Mouse (Mus musculus): ENCODE data around the gene Amigo2.

Gene Amigo2

DNA sequence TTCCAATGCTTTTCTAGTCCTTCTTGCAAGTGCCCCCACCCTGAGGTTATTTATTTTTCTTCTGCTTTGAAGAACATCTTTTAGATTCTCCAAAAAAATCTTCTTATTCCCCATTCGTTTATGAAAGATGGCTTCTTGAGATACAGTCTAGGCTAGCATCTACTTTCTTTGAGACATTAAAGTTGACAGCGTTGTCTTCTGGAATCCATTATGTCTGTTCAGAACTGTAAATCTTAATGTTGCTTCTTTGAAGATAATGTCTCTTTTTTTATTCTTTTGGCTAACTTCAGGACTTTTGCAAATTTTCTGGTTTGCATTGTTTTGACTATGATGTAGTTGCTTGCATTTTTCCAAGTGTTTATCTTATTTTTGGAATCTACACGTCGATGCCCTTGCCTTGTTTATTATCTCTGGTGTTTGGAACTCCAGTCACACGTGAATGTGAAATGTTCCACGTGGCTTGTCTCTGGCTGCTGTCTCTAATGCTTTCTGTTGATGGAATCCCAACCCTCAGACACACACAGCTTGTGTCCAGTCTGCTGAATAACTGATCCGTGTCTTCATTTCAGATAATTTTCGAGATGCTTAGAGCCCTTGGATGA is 20.1 kb upstream of the Amigo2 start:
- no peak for DNase-seq (ENCODE audit: low spot score)

DNA sequence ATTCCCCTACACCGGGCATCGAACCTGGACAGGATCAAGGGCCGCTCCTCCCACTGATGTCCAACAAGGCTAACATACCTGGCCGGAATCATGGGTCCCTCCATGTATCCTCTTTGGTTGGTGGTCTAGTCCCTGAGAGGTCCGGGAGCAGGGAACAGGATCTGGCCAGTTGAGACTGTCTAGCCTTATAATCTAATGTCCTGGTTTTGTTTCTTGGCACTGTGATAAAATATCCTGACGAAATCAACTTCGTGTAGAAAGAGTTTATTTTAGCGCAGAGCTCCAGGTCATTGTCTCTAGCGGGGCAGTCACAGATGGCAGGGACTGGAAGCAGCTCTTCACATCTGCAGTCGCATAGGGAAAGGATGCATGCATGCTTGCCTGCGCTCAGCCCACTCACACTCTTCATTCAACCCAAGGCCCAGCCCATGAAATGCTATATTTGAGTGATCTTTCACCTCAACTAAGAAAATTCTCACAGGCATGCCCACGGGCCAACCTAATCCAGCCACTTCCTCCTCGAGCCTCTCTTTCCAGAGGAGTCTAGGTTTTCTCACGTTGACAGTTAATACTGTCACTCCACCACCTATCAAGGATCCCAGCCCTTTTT is 19.3 kb upstream of the Amigo2 start:
- no peak for DNase-seq (ENCODE audit: low spot score)

GRCm38 (mm10) chr15:97262251-97262650 is 15.2 kb upstream of the Amigo2 start:
- no peak for DNase-seq (ENCODE audit: low spot score)

DNA sequence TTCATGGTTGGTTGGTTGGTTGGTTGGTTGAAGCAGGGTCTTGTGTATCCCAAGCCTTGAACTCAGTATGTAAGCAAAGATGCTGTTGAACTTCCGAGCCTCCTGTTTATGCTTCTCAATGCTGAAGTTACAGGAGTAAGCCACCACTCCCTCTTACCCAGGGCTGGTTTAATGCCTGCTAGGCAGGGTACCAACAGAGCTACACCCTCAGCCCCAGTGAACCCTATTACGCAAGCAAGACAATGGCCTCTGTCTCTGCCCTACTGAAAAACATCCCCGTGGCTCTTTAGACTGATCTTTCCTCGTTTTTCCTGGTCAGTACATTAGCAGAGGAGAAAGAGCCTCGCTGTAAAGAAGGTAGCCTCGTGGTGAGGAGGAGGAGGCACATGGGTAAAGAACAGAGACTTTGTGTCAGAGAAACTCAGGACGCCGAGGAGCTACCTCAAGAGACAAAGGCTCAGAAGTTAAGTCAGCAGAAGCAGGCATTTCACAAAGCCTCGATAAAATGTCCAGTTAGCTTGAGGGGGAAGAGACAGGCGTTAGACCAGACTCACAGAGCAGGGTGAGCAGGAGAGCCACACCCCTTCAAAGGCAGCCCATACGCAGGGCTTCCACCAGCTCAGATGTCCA is 13.0 kb upstream of the Amigo2 start:
- no peak for DNase-seq (ENCODE audit: low spot score)

- no peak for DNase-seq (ENCODE audit: low spot score)
These were observed 12.2 kb upstream of the Amigo2 start for GRCm38 (mm10) chr15:97259300-97259699.

DNA sequence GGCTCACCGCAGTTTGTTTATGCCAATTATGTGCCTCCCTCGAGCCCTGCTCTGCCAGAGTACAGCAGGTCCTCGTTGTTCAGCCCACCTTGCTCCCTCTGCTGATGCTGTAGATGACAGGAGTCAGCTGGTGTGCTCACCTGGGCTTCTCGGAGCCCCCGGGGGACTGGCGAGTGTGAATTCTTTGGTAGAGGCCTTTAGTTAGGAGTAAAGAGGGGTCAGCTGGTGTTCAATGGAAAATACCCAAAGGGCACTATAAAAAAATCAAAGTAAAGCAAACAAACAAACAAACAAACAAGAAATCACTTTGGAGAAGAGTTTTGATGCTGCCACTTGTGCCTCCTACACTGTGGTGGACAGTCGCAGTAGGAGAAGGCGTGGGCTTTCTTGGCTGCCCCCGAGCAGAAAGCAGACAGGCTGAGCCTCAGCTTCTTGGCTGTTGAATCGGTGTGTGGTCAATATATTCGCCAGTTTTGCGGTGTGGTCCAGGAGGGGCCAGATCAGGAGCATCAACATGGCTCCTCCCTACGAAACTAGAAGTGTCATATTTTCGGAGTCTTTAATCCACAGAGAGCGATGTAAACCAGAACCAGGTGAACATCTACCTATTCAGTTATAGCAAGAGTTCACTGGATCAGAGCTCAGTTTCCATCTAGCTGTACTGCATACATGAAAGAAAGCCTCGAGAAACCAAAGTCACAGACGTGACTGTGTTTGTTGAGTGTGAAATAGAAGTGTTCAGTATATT is 11.6 kb upstream of the Amigo2 start:
- no peak for DNase-seq (ENCODE audit: low spot score)

DNA sequence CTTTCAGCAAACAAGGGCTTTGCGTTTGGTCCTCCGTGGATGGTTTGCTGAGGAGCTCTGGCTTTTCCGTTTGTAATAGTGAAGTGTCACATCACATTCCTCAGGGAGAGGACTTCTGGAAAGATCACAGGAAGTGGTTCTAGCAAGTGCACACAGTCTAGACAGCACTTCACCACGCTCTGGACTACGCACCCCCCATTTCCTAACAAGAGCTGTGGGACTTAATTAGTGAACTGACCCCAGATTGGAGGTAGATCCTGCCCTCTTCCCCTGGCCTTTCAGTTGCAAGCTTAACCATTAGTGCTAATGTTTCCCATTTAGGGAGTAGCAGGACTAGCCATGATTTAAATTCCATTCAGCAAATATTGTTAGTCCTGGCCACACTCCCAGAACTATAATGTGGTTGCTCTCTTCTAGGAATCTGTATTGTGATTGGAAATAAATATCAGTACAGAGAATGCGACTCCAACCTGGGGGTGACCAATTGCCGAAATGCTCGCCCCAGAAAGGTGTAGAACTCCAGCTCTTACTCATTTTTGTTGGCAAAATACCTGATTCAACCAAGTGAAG is 10.2 kb upstream of the Amigo2 start:
- no peak for DNase-seq (ENCODE audit: low spot score)

DNA sequence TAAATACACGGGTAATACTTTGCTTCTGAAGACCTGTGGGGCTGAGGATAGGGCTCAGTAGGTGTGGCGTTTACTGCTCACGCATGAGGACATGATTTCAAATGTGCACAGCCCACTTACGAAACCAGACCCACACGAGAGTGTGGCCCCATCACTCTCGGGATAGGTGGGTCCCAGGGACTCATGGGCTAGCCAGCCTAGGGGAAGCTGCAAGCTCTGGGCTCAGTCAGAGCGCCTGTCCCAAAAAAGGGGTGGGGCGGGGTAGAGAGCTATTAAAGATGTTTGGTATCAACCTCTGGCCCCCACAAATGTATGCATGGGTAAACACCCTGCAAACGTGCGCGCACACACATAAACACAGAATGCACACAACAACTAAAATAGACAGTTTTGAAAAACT is 9.3 kb upstream of the Amigo2 start:
- DNase-seq (ENCODE audit: low spot score) = no peak

GRCm38 (mm10) chr15:97255800-97256199 is 8.7 kb upstream of the Amigo2 start:
- DNase-seq (ENCODE audit: low spot score) = no peak

GRCm38 (mm10) chr15:97254375-97254774 is 7.3 kb upstream of the Amigo2 start:
- DNase-seq (ENCODE audit: low spot score) = no peak

GRCm38 (mm10) chr15:97252493-97253034 is 5.5 kb upstream of the Amigo2 start:
- no peak for DNase-seq (ENCODE audit: low spot score)

- DNase-seq (ENCODE audit: low spot score) = no peak
These were observed 2.2 kb upstream of the Amigo2 start for GRCm38 (mm10) chr15:97249322-97249721.

DNA sequence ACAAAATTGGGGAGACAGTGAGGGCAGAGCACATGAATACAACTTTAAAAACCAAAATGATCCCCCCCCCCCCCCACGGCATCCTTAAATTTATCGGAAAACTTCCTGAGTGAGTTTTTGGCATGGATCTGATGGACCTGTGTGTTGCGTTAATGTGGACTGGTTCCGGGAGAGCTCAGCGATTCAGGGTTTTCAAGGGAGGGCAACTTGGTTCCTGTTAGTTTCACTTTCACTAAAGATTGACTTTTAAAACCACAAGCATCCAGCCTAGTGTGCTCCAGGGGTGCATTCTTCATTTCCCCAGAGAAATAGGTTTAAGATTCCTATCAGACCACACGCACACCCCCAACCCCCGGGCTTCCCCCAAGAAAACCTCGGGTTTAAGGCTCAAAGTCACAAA is 1.2 kb upstream of the Amigo2 start:
- no peak for DNase-seq (ENCODE audit: low spot score)

DNA sequence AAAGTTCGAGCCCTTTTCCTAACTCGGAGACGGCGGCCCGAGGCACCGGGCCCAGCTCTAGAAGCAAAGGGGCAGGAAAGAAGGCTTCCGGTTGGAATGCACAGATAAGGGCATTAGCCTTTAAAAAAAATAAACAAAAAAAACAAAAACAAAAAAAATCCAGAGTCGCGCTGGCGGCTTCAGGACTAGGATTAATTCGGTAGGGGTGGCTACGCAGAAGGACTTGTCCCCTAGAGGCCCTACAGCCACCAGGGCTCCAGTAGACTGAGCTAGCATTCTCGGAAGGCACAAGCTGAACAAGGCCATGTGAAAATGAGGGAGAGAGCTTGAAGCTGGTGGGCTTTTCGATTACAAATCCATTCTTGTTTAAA is 689 bp upstream of the Amigo2 start:
- no peak for DNase-seq (ENCODE audit: low spot score)

GRCm38 (mm10) chr15:97246256-97246655 is 831 bp downstream of the Amigo2 start:
- DNase-seq (ENCODE audit: low spot score) = no peak

DNA sequence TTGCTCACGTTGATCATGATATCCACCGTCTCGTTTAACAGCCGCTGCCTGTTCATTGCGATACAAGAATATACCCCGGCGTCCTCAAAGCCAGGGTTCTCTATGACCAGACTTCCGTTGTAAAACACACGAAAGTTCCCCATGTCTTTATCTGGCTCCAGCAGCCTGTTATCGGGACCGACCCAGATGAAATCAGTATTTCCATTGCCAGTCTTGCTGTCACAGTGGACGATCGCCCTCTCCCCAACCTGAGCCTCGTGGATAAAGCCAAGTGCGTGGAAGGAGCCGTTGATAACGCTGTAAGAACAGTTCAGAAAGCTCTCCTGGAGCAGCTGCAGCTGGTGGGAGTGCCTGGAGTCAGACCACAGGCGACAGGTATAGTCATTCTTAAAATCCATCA is 1.7 kb downstream of the Amigo2 start:
- no peak for DNase-seq (ENCODE audit: low spot score)

DNA sequence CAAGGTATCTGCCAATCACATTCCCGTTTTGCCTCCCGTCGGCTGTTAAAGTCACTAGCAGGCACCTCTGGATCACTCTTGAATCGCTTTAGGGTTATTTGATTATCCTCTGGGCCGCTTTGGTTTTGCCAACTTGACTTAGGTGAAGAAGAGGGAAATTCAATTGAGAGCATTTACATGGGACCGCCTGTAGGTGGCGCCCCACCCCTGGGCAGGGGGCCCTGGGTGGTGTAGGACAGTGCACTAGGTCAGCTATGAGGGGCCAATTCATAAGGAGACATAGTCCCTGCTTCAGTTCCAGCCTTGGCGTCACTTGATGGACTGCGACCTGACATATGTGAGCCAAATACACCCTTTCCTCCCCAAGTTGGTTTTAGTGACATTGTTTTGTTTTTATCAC is 10.1 kb downstream of the Amigo2 start:
- no peak for DNase-seq (ENCODE audit: low spot score)

- DNase-seq (ENCODE audit: low spot score) = peak; percentile 51
These were observed 11.9 kb downstream of the Amigo2 start for GRCm38 (mm10) chr15:97235183-97235582.

DNA sequence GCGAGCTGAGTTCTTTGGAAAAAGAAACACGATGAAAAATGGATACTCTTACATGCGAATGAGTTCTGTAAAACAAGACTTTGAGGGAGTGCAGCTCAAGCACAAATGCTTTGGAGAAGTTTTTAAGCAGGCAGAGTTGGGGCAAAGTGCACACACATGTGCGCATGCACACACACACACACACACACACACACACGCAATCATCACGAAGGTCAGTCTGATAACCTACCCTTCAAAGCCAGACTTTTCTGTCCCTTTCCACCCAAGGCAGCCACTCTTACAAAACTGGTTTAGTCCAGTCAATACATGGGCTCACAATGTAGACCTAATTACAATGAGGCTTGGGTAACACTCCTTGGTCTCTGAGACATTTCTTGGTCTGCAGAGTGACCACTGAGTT is 13.0 kb downstream of the Amigo2 start:
- DNase-seq (ENCODE audit: low spot score) = no peak

DNA sequence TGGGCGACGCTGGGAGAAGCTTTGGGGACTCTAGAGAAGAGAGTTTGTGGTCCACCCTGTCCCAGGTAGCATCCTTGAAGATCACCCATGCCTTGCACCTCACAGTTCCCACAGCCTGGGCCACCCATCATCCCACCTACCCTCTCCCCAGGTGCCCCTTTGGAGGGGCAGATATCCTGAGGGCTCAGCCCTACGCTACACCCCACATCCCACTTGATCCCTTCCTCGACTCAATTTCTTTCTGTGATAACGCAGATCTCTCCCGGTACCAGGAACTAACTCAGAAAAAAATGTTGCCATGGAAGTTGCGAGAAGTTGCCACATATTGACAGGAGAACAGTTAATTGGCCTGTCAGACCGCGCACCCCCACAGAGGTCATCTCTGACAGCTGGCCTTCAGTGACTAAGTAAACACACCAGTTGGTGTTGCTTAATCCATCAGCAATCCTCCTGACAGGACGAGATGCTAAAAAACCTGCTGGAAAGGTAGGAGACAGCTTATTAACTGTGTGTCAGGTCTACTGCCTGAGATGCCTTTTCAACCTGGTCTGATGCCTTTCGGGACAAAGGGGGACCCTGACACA is 17.5 kb downstream of the Amigo2 start:
- DNase-seq (ENCODE audit: low spot score) = no peak

DNA sequence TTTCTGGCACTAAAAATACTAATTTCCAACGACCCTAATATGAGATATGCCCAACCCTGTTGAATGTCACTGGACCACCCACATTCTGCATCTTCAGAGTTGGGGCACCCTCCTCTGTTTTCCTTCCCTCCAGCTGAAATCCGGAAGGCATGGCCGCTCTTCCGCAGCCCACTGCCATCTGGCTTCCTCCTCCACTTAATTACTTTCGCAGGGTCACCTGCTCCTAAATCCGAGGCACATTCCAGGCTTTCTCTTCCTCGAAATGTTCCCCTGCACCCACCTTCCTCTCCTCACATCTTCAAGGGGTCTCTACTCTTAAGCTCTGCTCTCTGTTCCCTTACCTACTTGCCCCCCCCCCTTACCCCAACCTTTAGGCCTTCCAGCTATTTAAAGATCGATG is 23.1 kb downstream of the Amigo2 start:
- no peak for DNase-seq (ENCODE audit: low spot score)

DNA sequence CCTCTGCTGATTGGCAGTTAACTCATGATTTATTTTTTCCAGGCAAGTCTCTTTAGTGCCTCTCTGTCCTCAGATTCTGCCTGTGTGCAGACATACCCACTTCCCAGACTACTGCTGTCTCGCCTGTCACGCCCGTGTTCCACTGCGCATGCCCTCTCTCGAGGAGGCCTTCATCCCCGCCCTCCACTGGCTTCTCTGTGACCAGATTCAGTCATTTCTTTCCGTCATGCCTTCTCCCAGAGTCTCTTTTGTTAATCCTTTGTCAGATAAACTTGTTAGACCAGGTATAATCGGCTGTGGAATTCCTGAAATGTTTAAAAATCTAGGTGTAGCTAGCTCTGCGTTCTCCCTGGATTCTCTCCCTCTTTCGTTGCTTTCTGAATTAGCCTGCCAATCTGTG is 23.7 kb downstream of the Amigo2 start:
- DNase-seq (ENCODE audit: low spot score) = no peak

All from ovary, postnatal 14 days (tissue).